Mouse (Mus musculus) limb, embryonic 12.5 days (tissue): Measurements from ENCODE around the gene Mbd3. TPM values are rescaled to one million over a fixed set of nuclear protein-coding genes. Genes with fewer than 3 reads are reported as not detected.

Experiments used
- ATAC-seq: fragments of 200-750 bp; cut with Nextera tagmentation; 2 replicates; pipeline ENCODE4 v1.8.0; 2017; ENCODE audit warnings: low read depth, moderate TSS enrichment; ENCODE audit not compliant: insufficient number of reproducible peaks, insufficient read depth, low FRiP score, low TSS enrichment
- H3K27ac ChIP-seq: fragments of 300-500 bp; sonication (generic); 2 replicates; pipeline ENCODE4 v1.5.1; 2016; ENCODE audit warnings: mild to moderate bottlenecking, moderate library complexity
- H3K27me3 ChIP-seq: fragments of 300-500 bp; sonication (generic); 2 replicates; pipeline ENCODE4 v1.6.1; 2016; ENCODE audit warnings: mild to moderate bottlenecking, moderate library complexity
- H3K36me3 ChIP-seq: fragments of 300-500 bp; sonication (generic); 2 replicates; pipeline ENCODE4 v1.6.1; 2016; ENCODE audit warnings: mild to moderate bottlenecking, moderate library complexity
- H3K4me1 ChIP-seq: fragments of 300-500 bp; sonication (generic); replicated peaks from 2 replicates; pipeline ENCODE4 v1.6.1; 2016
- H3K4me2 ChIP-seq: fragments of 300-500 bp; sonication (generic); 2 replicates; pipeline ENCODE4 v1.6.1; 2016; ENCODE audit warnings: mild to moderate bottlenecking, moderate library complexity
- H3K4me3 ChIP-seq: fragments of 300-500 bp; sonication (generic); replicated peaks from 2 replicates; pipeline ENCODE4 v1.5.1; 2016; ENCODE audit warnings: mild to moderate bottlenecking
- H3K9ac ChIP-seq: fragments of 300-500 bp; sonication (generic); replicated peaks from 2 replicates; pipeline ENCODE4 v1.6.1; 2016; ENCODE audit warnings: mild to moderate bottlenecking, moderate library complexity
- H3K9me3 ChIP-seq: fragments of 300-500 bp; sonication (generic); 2 replicates; pipeline ENCODE4 v1.6.1; 2016; ENCODE audit warnings: mild to moderate bottlenecking, moderate library complexity
- WGBS: fragments of 180-500 bp; shearing (Covaris S2); methylation state at CpG from one replicate; pipeline ENCODE4 v1.1.7; 2016; 5-methylcytosine and 5-hydroxymethylcytosine counted together
- polyA plus RNA-seq: library from polyadenylated mRNA; unstranded; fragments of >200 nt; fragmentation: Nextera tagmentation; extraction: Ambion mirVana; gene quantifications from 2 replicates; pipeline ENCODE4 v1.2.1, GENCODE M21; 2016

Gene Mbd3
- polyA plus RNA-seq, 1 experiment from 2014 or later = 364 TPM

- H3K9ac ChIP-seq = peak within 1 kb of the TSS; percentile 79
- no peaks in the 10 kb centered on the region for H3K27me3 ChIP-seq
- H3K4me2 ChIP-seq = peak within 1 kb of the TSS; percentile 97
- H3K4me3 ChIP-seq = peak within 1 kb of the TSS; percentile 95
- 0 out of 2 replicates have a peak, but pooled peaks cover 5% of the 10 kb centered on the region for H3K9me3 ChIP-seq
- peak within 1 kb of the TSS; percentile 83 for H3K27ac ChIP-seq
- 1% methylated on average over 27 of the region's 27 CpGs for WGBS
- peaks cover 70% of the 10 kb centered on the region for H3K36me3 ChIP-seq
- ATAC-seq = peak; percentile 63
- peaks cover 28% of the 10 kb centered on the region for H3K4me1 ChIP-seq
These were observed 7.5 kb upstream of the Mbd3 start, which contains the start of gene Uqcr11 for GRCm38 (mm10) chr10:80406684-80407501. TSS of gene Uqcr11 (minus strand) at chr10:80406830.

- peak overlapping the region; percentile 97 for H3K4me2 ChIP-seq
- H3K9me3 ChIP-seq = 0 out of 2 replicates have a peak, but pooled peaks cover 5% of the 10 kb centered on the region
- WGBS = 56% methylated on average over 10 of the region's 10 CpGs
- peaks cover 34% of the 10 kb centered on the region for H3K4me1 ChIP-seq
- no peak for ATAC-seq
- no peak overlapping the region for H3K27ac ChIP-seq
- peak overlapping the region; percentile 95 for H3K4me3 ChIP-seq
- peak overlapping the region; percentile 79 for H3K9ac ChIP-seq
- peaks cover 68% of the 10 kb centered on the region for H3K36me3 ChIP-seq
- no peaks in the 10 kb centered on the region for H3K27me3 ChIP-seq
These were observed 6.3 kb upstream of the Mbd3 start for GRCm38 (mm10) chr10:80405481-80406173.

DNA sequence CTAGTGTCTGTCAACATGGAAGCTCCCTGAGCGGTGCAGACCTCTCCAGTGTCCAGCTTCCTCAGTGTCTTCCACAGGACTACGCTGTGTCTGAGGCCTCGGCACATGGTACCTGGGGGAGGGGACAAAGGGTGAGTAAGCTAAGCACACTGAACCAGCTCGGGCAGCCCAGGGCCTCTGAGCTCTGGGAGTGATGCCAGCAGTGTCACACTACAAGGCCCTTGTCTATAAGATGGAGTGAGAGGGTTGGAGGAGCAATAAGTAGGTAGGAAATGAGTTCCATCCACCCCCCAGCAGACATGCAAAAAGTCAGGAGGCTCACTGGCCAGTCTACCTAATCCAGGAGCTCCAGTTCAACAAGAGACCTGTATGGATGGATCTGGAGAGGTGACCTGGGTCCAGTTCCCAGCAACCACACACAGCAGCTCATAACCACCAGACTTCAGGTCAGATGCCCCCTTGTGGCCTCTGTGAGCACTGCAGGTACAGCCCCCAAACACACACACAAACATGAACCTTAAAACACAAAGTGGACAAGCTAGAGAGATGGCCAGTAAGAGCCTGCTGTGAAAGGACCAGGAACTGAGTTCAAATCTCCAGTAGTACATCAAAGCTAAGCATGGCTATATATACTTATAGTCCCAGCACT lies 3.8 kb upstream of the Mbd3 start:
- H3K9ac ChIP-seq = no peak overlapping the region
- H3K27me3 ChIP-seq = no peaks in the 10 kb centered on the region
- H3K27ac ChIP-seq = no peak overlapping the region
- peaks cover 45% of the 10 kb centered on the region for H3K36me3 ChIP-seq
- no peak overlapping the region for H3K4me3 ChIP-seq
- no peak for ATAC-seq
- H3K4me2 ChIP-seq = no peak overlapping the region
- WGBS = 95% methylated on average over 4 of the region's 4 CpGs
- H3K4me1 ChIP-seq = peaks cover 43% of the 10 kb centered on the region
- 0 out of 2 replicates have a peak, but pooled peaks cover 5% of the 10 kb centered on the region for H3K9me3 ChIP-seq

- H3K27me3 ChIP-seq = no peaks in the 10 kb centered on the region
- H3K9ac ChIP-seq = peak overlapping the region; percentile 65
- H3K4me2 ChIP-seq = peak overlapping the region; percentile 88
- WGBS = 84% methylated on average over 4 of the region's 4 CpGs
- H3K27ac ChIP-seq = peak overlapping the region; percentile 94
- ATAC-seq = no peak
- H3K9me3 ChIP-seq = 0 out of 2 replicates have a peak, but pooled peaks cover 5% of the 10 kb centered on the region
- peaks cover 44% of the 10 kb centered on the region for H3K4me1 ChIP-seq
- peak overlapping the region; percentile 74; the same call in 1 of the 2 replicates for H3K4me3 ChIP-seq
- peaks cover 65% of the 10 kb centered on the region for H3K36me3 ChIP-seq
These were observed 1.4 kb upstream of the Mbd3 start for GRCm38 (mm10) chr10:80400704-80401161.

DNA sequence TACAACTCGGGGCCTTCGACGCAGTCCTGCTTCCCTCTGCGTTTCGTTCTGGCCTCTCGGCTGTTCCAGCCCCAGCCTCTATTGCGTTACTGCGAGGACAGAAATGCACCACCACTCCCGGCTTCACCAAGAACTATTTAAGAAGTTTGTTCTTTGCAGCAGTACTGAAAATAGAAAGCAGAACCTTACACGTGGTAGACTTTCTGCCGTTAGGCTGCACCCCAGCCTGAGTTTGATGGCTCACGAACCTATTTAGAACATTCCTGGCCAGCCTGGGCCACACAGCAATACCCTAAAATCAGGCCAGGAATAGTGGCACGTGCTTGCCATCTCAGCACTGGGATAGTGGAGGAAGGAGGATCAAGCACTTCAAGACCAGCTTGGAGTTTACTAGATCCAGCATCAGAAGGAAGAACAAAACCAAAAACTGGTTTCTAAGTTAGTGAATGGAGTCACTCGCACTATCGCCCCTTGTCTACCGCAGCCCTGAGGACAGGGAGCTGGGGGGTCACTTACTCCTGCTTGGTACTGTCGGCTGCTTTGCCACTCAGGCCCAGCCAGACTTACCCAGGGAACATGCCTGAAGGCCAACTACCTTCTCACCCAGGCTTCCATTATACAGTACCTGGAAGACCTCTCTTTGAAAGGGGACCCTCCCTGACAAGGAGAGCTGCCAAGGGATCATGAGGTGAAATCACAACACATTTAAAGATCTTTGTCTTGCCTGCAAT lies 788 bp upstream of the Mbd3 start:
- Histone ChIP-seq H3K4me1 (peaks cover 38% of the 10 kb centered on the region), H3K36me3 (peaks cover 68% of the 10 kb centered on the region), H3K27me3 (no peaks in the 10 kb centered on the region), H3K27ac (peak overlapping the region; percentile 94), H3K9me3 (0 out of 2 replicates have a peak, but pooled peaks cover 5% of the 10 kb centered on the region), H3K4me2 (peak overlapping the region; percentile 88), H3K9ac (peak overlapping the region; percentile 65), H3K4me3 (peak overlapping the region; percentile 74)
- WGBS = 14% methylated on average over 17 of the region's 17 CpGs
- no peak for ATAC-seq

DNA sequence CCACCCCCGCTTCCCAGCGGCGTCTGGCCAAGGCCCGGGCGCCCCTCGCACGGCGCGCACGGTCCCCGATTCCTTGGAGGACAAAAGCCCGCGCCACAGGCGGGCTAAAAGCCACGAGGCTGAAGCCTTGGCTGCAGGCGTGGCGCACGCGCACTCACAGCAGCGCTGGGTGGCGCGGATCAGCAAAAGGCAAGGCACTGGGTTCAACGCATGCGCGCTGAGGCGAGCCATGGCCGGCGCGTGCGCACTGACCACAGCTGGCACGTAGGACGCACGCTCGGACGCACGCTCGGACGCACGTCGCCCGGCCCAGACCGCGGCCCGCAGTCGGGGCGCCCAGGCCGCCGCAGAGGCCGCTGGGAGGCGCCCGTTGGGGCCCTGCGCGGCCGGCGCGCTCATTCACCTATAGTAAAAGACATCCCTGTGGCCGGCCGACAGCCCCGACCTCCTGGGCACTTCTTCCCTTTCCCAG lies 595 bp downstream of the Mbd3 start:
- peak overlapping the region; percentile 99 for H3K27ac ChIP-seq
- peak overlapping the region; percentile 88 for H3K4me2 ChIP-seq
- under 1% methylated on average over 58 of the region's 59 CpGs for WGBS
- H3K9ac ChIP-seq = peak overlapping the region; percentile 95
- H3K27me3 ChIP-seq = no peaks in the 10 kb centered on the region
- H3K9me3 ChIP-seq = 0 out of 2 replicates have a peak, but pooled peaks cover 5% of the 10 kb centered on the region
- H3K4me3 ChIP-seq = peak overlapping the region; percentile 74
- H3K4me1 ChIP-seq = peaks cover 33% of the 10 kb centered on the region
- H3K36me3 ChIP-seq = peaks cover 68% of the 10 kb centered on the region
- peak; percentile 70 for ATAC-seq

- Histone ChIP-seq H3K9ac (peak overlapping the region; percentile 95), H3K4me2 (peak overlapping the region; percentile 88), H3K36me3 (peaks cover 68% of the 10 kb centered on the region), H3K9me3 (no peaks in the 10 kb centered on the region), H3K27ac (peak overlapping the region; percentile 99), H3K4me3 (peak overlapping the region; percentile 74), H3K27me3 (no peaks in the 10 kb centered on the region), H3K4me1 (peaks cover 33% of the 10 kb centered on the region)
- ATAC-seq = no peak
- WGBS = 0% methylated on average over 1 of the region's 1 CpGs
These were observed 1.2 kb downstream of the Mbd3 start for GRCm38 (mm10) chr10:80398174-80398535.

GRCm38 (mm10) chr10:80397524-80398173 lies 1.7 kb downstream of the Mbd3 start:
- Histone ChIP-seq H3K4me3 (peak overlapping the region; percentile 74), H3K27me3 (no peaks in the 10 kb centered on the region), H3K4me2 (peak overlapping the region; percentile 88), H3K9ac (peak overlapping the region; percentile 95), H3K27ac (peak overlapping the region; percentile 80), H3K9me3 (no peaks in the 10 kb centered on the region), H3K36me3 (peaks cover 68% of the 10 kb centered on the region), H3K4me1 (peaks cover 33% of the 10 kb centered on the region)
- WGBS = 65% methylated on average over 8 of the region's 8 CpGs
- no peak for ATAC-seq

GRCm38 (mm10) chr10:80396822-80397523 lies 2.4 kb downstream of the Mbd3 start:
- WGBS = 88% methylated on average over 11 of the region's 11 CpGs
- Histone ChIP-seq H3K27me3 (no peaks in the 10 kb centered on the region), H3K9me3 (no peaks in the 10 kb centered on the region), H3K9ac (peak overlapping the region; percentile 95; the same call in 1 of the 2 replicates), H3K4me1 (peaks cover 33% of the 10 kb centered on the region), H3K4me3 (peak overlapping the region; percentile 74), H3K4me2 (peak overlapping the region; percentile 88), H3K36me3 (peaks cover 68% of the 10 kb centered on the region), H3K27ac (peak overlapping the region; percentile 36; the same call in 1 of the 2 replicates)
- ATAC-seq = no peak
